Mouse (Mus musculus) frontal cortex, adult 2 months (tissue): Measurements from ENCODE around the gene Bcl11a. TPM values are rescaled to one million over a fixed set of nuclear protein-coding genes. Genes with fewer than 3 reads are reported as not detected.
"Not testable (repeated sequence)": the region's sequence is repeated elsewhere in the genome, so short reads cannot be mapped to it uniquely, and the experiment has no call there.

Source experiments
- DNase-seq, 2 experiments: peaks; one replicate each; pipeline ENCODE4 v3.0.0; 2022; ENCODE audit warnings: low spot score in 1 of 2; ENCODE audit errors: extremely low spot score in 1 of 2
- polyA plus RNA-seq: library from polyadenylated mRNA; depleted of rRNA; stranded (reverse); fragments of >200 nt; gene quantifications from 2 replicates; pipeline ENCODE4 v1.2.3, GENCODE M21; 2012

Bcl11a gene
- polyA plus RNA-seq, 1 experiment: 81.5 TPM

DNA sequence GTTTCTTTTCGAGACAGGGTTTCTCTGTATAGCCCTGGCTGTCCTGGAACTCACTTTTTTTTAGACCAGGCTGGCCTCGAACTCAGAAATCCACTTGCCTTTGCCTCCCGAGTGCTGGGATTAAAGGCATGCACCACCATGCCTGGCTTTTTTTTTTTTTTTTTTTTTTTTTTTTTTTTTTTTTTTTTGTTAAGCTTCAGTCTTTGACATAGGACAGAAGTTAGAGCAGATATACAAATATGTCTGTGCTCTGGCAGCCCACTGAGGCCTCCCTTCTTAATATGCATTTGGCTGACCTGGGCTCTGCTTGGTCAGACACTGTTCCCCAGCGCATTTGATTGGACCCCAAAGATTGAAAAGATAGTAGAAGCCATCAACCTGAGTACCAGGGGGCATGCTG, 51.0 kb downstream of the Bcl11a start:
- not testable (repeated sequence) for DNase-seq

DNA sequence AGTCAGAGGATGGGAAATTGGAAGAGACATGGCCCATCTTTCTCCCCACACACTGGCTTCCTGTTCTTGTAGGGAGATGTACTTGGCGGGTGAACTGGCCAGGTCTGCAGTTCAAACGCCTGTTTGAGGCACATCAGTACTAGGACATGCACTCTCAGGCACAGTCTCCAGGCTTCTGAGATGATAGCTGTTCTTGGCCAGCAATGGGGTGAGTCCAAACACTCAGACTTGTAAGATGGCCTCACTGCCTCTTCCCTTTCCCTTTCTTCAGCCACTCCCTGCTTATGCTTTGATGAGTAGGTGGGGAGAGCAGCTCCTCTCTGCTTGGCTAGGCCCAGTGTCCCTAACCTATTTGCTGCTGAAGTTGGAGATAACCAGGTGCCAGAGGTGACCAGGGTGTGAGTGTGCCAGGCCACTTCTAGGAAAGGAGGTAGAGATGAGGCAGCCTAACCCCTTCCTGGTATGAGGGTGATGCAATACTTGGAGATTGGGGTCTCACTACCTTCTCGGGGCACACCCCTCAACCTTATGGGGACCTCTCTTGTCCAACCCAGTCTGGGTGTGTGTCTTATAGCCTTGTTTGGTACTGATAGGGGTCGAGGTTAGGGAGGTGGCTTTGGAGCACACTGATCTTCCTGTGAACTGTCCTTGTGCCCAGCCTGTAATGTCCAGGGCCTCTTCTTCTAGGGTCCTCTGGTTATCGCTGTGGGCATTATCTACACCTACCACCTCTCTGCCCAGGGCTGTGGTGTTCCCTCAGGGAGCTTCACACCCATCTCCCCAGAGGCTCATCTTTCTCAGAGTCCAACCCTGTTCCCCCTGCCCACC, 51.7 kb downstream of the Bcl11a start:
- no peak for DNase-seq

DNA sequence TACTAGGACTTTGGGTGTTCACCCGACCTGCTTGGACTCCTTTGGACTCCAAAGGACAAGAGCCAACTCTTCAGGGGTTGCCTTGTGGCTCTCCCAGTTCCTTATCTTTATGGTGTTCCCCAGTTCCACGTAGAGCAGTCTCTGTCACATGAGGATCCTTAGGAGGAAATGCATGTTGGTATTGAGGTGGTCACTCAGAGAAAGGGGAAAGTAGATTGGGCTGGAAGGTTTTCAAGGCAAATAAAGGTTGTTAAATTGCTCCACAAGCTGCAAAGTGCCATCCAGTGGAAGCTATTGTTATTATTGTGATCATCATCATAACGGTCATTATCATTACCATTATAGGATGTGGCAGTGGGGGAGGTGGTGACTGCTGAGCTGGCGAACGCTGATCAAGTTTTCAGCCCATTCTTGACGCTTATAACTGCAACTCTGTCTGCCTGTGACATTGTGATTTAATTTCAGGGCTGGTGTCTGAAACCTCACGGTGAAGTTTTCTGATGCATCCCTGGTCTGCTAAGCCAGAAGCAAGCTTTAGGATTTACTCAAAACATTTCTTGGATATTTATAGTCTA, 52.4 kb downstream of the Bcl11a start:
- DNase-seq: no peak

DNA sequence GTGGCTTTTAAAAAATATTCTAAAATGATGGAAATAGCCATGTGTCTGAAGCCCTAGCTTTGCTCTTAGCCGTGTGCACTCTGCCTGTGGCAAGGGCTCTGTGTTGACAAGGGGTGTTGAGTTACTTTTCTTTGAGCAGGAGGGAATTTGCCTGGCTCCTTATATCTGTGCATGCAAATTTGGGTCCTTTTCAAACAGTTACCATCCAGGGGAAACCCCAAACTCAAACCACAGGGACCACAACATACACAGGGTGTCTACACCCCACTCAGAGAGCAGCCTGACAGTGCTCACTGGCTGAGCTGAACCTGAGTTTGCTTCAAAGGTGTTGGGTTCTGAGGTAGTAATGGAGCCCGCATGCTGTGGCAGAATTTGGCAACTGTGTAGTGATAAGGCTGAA, 54.0 kb downstream of the Bcl11a start:
- DNase-seq: no peak

DNA sequence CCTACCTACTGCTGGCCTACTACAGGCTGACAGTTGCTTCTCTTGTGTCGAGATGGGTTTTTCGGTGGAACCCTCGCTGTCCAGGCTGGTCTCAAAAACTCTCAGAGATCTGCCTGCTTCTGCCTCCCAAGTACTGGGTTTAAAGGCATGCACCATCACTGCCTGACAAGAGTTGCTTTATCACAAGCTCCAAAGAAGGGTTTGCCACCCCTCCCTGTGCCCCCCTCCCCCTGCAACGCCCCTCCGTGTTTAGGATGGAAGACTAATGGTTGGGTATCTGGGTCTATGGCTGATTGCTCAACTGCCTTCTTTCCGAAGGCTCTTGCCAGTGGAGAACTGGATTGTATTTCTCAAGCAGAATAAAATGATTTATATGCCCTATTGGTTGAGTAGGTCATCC, 54.5 kb downstream of the Bcl11a start:
- DNase-seq: no peak

DNA sequence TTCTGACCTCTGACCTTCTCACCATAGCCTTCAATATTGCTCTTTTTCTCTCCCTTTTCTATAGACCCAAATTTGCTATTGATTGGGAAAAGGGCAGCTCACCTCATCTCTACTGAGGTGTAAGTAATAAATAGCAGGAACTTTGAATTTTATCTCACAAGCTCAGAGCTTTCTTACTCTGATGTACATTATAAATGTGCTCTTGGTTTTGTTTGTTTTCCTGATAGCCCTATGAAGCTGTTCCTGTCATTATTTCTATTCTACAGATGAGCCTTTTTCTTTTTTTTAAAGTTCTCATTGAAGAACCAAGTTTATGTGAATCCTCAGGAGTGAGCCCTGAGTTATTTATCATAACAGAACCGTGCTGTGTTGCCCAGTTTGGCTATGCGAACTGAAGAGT, 55.0 kb downstream of the Bcl11a start:
- DNase-seq: no peak

DNA sequence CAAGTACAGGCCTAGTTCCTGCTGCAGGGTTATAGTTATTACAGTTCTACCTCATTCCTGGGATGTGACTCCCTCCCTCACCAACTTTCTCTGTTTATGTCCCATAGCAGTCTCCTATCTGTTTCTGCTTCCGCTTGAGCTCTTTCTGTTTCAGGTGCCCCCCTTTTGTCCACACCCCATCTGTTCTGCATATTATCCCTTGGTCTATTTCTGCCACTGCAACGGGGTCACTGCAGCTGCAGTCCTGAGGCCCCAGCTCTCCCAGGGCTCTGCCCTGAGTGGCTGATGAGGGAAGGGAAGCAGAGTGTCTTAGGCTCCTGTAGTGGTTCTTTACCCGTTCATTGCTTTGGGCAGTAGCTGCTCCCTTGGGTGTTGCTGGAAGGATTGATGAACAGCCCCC, 55.6 kb downstream of the Bcl11a start:
- DNase-seq: no peak

DNA sequence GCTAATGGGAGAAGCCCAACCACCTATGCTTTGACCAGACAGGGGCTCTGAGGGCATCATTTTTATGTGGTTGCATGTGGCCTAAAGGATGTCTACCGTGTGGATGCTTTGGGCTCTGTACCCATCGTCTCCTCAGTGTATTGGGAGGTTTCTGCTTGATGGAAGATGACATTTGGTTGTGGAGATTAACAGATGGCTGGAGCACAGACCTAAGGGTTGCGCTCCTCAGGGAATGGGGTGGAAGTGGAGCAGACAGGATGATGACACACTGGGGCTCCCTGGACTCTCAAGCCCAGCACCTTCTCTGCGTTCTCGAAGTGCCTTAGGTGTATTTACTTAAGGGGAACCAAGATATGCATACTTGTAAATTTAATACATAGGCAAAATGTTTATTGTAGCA, 56.1 kb downstream of the Bcl11a start:
- DNase-seq: no peak

DNA sequence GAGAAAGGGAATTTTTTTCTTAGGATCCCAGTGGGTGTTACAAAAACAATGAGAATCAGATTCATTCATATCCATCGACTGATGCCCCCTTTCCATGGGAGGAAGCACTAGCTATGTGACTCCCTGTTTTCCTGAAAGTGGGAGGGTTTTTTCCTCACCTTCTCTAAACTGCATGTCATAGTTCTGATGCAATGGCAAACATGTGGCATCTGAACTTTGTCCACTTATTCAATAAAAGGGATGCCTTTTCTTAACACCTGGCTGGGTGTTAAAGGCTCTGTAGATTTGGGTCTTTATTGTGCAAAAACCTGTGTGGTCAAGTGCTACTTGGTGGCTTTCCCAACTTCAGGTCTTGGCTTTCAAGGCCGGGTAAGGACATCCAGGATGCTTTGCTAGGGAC, 57.4 kb downstream of the Bcl11a start:
- no peak for DNase-seq

DNA sequence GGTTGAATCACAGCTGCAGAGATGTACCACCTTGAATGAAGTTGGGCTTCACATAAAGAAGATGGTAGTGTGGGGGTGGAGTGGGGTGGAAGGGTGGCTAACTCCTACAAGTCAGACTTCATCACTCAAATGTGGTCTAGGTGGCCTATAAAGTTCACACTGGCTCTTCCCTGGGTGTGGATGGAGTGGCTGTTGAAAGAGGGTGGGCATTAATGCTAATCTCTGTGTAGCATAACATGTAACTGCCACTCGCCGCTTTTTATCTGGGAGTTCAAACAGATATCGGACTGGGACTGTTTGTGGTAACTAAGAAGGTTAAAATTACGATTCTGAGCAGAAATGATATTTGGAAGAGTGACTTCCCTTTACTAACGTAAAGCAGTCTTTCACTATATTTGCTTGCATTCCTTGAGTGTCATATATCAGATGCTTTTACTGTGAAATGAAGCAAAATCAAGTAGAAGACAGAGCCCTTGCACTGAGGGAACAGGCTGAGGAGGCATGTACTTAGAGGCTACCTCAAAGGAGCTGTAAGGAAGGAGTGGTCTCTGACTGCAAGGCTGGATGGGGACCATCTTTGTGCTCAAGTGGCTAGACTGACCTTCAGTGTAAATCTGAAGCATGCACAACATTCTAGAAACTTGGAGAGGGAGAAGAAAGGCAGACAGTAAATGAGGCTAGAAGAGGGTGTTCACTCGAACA, 58.4 kb downstream of the Bcl11a start:
- DNase-seq: no peak

DNA sequence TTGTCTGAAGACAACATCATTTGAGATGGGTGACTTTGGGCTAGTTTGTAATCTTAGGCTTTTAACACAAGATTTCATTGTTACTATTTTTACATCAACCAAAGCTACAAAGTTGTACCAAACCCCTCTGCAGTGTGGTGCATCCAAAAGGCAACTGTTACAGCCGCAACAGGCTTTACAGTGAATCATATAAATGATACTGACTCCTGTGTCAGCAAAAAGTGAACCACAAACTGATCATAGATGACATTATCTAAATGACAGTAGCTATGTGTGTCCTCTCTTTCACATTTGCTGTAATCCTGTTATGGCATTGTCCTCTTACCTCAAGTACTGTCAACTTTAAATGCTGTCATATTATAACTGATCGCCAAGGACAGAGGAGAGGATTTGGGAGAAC, 60.0 kb downstream of the Bcl11a start:
- no peak for DNase-seq

DNA sequence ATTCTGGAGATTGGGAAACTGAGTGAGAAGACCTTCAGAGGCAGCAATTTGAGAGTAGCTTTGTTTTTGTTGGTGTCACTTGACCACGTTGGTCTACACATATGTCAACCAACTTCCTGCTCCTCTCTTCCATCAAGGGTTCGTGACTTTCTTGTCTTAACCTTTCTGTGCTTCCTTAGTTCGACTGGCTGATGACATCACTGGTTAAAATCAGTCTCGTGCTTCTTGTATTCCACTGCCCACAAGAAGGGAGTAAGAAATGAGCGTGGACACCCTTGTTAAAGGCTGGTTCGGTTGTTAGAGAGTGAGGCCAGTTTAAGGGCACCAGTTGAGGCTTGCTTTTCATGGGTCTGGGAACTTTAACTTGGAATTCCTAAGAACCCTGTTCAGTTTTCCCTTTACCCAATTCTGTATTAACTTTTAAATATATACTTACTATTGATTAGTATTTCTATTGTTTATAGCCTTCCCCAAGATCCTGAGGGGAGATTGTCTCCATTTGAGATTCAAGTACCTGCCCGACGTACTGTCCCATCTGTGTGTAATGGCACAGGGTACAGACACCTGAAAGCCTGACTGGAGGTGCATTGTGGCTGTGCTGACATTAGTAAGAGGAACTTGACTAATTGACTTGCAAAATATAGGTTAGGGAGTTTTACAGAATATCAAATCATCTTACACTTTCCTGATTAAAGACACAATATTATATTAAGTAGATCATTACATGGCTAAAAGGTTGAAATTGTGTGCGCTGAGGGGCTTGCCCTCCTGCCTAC, 60.9 kb downstream of the Bcl11a start:
- DNase-seq: no peak

DNA sequence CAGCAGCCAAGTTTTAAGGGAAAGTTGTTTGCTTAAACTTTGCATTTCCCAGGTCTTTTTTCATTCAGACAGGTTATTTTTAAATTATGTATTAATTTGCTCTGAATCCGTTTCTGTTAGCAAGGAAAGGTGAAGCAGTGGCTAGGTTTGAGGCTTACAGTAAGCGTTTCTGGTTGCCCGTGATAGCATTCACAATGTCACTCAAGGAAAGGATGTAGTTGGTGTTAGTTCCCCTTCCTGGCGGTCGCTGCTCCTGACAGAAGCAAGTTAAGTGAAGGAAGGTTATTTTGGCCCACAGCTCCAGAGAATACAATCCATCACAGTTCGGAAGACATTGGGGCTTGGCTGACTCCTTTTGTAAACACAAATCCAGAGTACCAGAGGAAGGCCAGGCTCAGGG, 61.6 kb downstream of the Bcl11a start:
- DNase-seq: no peak

DNA sequence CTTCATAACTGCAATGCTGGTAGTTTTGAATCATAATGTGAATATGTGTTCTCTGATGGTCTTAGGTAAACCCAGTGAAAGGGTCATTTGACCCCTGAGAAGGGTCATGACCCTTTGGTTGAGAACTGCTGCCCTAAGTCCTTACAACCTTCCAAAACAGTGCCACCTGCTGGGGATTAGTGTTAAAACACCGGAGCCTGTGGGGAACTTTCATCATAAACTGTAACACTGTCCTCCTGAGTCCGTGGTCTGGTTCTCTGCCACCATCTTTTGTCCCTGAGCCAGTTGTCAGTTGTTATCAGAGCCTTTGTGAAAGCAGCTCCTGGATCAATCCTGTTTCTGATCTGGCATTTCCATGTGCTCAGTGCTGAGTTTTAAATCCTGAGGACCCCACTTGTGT, 62.1 kb downstream of the Bcl11a start:
- DNase-seq: no peak

DNA sequence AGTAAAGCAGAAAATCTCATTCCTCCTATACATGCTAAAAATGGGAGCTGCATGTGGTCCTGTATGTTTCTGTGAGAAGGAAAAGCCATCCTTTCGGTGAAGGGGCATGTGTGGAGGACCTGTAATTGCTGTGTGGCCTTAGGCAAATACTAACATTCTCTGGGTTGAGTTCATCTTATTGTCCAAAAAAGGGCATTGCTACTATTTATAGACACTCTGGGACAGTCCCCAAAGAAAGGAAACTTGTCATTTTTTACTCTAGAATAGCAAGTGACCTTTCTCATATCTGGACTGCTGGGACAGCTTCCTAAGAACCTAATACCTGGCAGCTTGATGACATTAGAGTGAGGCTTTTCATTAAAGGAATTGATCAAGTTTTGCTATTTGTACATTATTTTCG, 63.1 kb downstream of the Bcl11a start:
- no peak for DNase-seq

DNA sequence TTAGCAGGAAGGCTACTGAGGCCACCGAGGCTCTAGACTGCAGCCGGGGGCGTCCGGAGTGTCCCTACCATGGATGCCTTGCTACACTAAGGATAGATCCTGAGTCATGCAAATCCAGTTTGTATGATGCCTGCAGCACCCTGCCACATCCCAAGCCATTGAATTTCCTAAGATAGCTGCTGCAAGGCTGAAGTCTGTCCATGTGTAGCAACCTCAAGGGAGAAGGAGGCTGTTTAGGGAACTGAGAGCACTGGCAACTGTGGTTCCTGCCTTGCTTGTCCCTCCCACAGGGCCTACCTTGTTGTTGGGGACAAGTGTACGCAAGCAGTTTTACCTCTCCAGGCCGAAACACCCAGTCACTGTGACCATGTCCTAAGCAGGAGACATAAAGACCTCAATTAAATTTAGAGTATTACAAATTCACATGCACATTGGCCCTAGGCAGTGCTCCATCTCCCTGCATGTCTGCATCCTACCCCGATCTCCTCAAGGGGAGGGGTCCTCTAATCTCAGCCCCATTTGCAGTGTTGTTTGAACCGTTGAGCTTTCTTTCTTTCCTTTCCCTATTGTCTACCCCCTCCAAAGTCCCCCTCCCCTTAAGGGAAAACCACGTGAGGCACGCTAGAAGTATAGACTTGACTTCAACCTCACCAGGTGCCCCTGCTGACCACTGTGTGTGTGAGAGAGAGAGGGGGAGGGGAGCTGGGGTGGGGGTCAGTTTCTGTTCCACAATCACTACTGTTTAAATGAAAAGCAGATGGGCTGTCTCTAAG, 63.8 kb downstream of the Bcl11a start:
- DNase-seq: peak in 1 of 2 experiments; percentile 54

DNA sequence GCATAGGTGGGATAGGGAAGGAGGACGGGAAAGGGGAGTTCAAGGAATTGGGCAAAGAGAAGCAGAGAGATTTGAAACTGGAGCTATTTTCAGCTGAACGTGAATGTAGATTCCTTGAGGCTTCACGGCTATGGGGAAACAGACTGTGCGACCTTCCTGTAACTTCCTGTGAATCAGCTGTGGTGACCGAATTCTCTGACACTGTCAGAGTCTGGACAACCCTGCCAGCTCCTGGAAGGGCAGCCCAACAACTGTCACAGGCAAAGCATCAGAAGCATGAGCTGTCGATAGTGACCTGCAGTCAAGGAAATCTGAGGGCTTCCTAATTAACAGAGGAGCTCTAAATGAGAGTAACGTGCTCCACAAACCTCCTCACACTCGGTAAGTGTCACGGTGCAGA, 64.5 kb downstream of the Bcl11a start:
- no peak for DNase-seq

DNA sequence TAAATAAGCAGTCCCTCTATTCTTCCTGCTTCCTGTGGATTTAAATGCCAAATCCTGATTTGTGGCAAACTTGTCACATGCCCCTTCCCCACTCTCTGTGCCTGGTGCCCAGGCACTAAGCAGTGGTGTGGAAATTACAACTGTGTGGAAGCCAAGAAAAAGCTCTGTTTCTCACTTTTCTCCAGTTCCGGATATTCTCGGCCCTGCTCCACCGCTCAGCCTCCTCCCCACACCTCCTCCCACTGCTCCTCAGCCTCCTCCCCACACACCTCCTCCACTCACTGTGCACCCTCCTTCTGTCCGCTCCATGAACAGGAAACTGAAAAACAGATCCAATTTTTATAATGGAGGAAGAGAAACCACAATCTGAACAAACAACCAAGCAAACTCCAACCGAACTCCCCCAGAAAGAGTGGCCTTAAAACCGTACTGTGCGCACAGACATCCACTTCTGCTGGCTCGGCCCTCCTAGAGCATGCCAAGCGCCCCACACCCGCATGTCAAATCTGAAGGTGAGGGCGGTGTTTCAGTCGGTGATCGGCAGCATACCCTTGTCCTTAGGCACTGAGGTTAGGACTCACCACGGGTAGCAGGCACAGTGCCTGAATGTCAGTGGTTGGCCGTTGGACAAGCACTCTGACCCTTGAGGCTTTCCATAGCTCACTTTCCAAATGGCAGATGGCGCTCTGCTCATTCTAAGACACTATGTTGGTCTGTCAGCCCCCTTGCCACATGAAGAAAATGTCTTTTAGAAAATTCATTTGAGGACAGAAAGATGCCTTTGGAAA, 66.5 kb downstream of the Bcl11a start:
- DNase-seq: peak; percentile 78 to 85

DNA sequence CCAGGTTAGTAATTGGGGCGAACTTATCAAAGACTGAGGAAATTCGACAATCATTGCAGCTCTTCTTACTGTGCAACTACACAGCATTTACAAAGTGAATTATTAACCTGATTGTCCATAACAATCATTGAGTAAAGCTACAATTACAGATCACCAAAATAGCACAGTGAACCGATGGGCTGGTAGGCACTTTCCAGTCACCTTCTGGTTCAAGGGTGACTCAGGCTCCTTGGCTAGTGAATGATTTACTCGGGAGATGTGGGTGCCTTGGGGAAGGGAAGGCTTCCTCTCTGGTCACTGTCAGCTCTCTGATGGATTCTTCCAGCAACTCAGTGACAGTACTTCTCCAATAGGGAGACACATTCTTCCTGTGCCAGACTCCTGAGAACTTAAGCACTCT, 68.2 kb downstream of the Bcl11a start:
- DNase-seq: no peak

DNA sequence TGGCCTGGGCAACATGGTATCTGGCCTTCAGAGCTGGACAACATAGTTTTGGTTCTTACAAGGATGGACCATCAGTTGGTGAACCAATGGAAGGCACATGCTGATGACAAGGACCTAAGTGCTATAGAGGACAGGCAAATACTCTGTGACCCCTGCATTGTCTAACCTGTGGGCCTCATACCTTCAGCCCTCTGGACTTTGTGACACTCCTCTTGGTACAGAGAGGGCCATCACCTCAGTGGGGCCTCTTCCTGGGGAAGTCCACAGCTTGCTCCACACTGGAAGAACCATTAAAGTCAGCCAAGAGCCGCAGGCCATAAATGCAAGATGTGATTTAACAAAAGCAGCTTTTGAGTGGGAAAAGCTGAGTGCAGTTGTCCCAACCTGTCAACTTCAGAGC, 68.6 kb downstream of the Bcl11a start:
- DNase-seq: no peak
